Mouse (Mus musculus) cerebellum, postnatal 14 days (tissue): Measurements from ENCODE around the gene Vmn1r86.
"Not testable (repeated sequence)": the region's sequence is repeated elsewhere in the genome, so short reads cannot be mapped to it uniquely, and the experiment has no call there.

Experiments used
- DNase-seq, 2 experiments: peaks; one replicate each; pipeline ENCODE4 v3.0.0; 2021; ENCODE audit warnings: mixed read lengths in 2 of 2

The Vmn1r86 gene

GRCm38 (mm10) chr7:13119817-13120216, at the start of gene Vmn1r86:
Gene Vmn1r86 (minus strand): TSS chr7:13119917.
- DNase-seq: no peak

GRCm38 (mm10) chr7:13159268-13159667, 39.6 kb upstream of the Vmn1r86 start, which contains the start of gene Vmn1r88:
Gene Vmn1r88 (plus strand): TSS chr7:13159568.
- no peak for DNase-seq

- no peak for DNase-seq
Observed at GRCm38 (mm10) chr7:13140057-13140456, 20.3 kb upstream of the Vmn1r86 start, which contains the start of gene Vmn1r87. Gene Vmn1r87 (minus strand): TSS chr7:13140157.

- DNase-seq: no peak
Observed at GRCm38 (mm10) chr7:13137340-13137739, 17.6 kb upstream of the Vmn1r86 start.

GRCm38 (mm10) chr7:13131856-13132255, 12.1 kb upstream of the Vmn1r86 start:
- DNase-seq: no peak

GRCm38 (mm10) chr7:13123554-13124153, 3.9 kb upstream of the Vmn1r86 start:
- peak; percentile 5 to 12 for DNase-seq

- no peak for DNase-seq
Observed at GRCm38 (mm10) chr7:13095073-13095472, 24.6 kb downstream of the Vmn1r86 start, which contains the start of gene Vmn1r85. Gene Vmn1r85 (minus strand): TSS chr7:13095173.

- no peak for DNase-seq
Observed at GRCm38 (mm10) chr7:13072293-13072692, 47.4 kb downstream of the Vmn1r86 start.

- DNase-seq: not testable (repeated sequence)
Observed at GRCm38 (mm10) chr7:13063399-13063798, 56.3 kb downstream of the Vmn1r86 start.

- DNase-seq: no peak
Observed at GRCm38 (mm10) chr7:13059536-13059935, 60.2 kb downstream of the Vmn1r86 start.

GRCm38 (mm10) chr7:13056913-13057700, 62.6 kb downstream of the Vmn1r86 start:
- DNase-seq: no peak

- DNase-seq: peak; percentile 98
Observed at GRCm38 (mm10) chr7:13054287-13055010, 65.3 kb downstream of the Vmn1r86 start, which contains the start of gene Mzf1. Gene Mzf1 (minus strand): TSS chr7:13054764.

GRCm38 (mm10) chr7:13053961-13054286, 65.8 kb downstream of the Vmn1r86 start:
- DNase-seq: no peak

GRCm38 (mm10) chr7:13053501-13053900, 66.2 kb downstream of the Vmn1r86 start:
- DNase-seq: no peak

- DNase-seq: no peak
Observed at GRCm38 (mm10) chr7:13053001-13053400, 66.7 kb downstream of the Vmn1r86 start.
